29 mouse cellular contexts compared by ENCODE assay signal in the genomic region with DNA sequence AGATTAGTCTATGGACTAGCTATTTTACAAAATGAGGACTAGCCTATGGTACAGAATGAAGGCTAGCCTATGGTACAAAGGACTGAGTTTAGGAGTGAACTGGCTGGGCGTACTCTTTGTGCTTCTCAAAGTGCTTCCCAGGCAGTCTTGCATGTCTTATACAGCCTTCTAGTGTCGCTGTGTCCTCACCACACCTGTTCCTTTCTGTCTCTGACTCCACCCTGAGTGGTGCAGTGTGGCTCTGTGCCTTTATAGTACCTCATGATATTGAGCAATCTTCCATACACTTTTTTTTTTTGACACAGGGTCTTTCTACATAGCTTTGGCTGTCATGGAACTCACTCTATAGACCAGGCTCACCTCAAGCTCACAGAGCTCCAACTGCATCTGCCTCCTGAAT. TPM values are rescaled to one million over a fixed set of nuclear protein-coding genes. Genes with fewer than 3 reads are reported as not detected.
A peak's percentile ranks its signal among the peaks of the same experiment; 100 is the strongest.
DNase-seq lines count a peak whose midpoint lies in the region; ATAC-seq and TF ChIP-seq lines count a peak whose summit lies in the region.
"Had no signal": no experiment of that assay in that cellular context is flagged by ENCODE, and none has a peak within 500 bp of the region (broad histone marks: within the 10 kb centered on the region; RNA-seq: fewer than 3 reads in every experiment).

No protein-coding gene starts in this region.

- H3K9ac ChIP-seq in intestine, postnatal 0 days (ENCODE audit: low read depth, low read length): no peak overlapping the region
- H3K9ac ChIP-seq: embryonic facial prominence, embryonic 13.5 days; forebrain, embryonic 13.5 days; forebrain, postnatal 0 days; heart, embryonic 13.5 days; hindbrain, embryonic 14.5 days had no signal

- H3K4me1 ChIP-seq in E14TG2a.4 (replicated peaks; ENCODE audit: low read depth, low read length): peaks cover 57% of the 10 kb centered on the region
- no peaks in the 10 kb centered on the region for H3K4me1 ChIP-seq in intestine, postnatal 0 days (replicated peaks; ENCODE audit: control insufficient read depth, insufficient read depth, low read length)
- peaks cover 12% of the 10 kb centered on the region for H3K4me1 ChIP-seq in embryonic facial prominence, embryonic 10.5 days
- H3K4me1 ChIP-seq: embryonic facial prominence, embryonic 13.5 days had no signal

- 62% methylated on average over 2 of the region's 2 CpGs for WGBS in intestine, postnatal 0 days
- 88% methylated on average over 2 of the region's 2 CpGs for WGBS in embryonic facial prominence, embryonic 10.5 days

- no peaks in the 10 kb centered on the region for H3K36me3 ChIP-seq in E14TG2a.4 (ENCODE audit: insufficient read depth, low read length)
- H3K36me3 ChIP-seq in intestine, postnatal 0 days (ENCODE audit: control insufficient read depth, insufficient read depth): no peaks in the 10 kb centered on the region
- H3K36me3 ChIP-seq in embryonic facial prominence, embryonic 10.5 days (replicated peaks): no peaks in the 10 kb centered on the region
- H3K36me3 ChIP-seq: embryonic facial prominence, embryonic 13.5 days; heart, embryonic 10.5 days; heart, embryonic 13.5 days had no signal

- ATAC-seq in granulocyte monocyte progenitor cell, adult 5-6 weeks (replicated peaks; ENCODE audit: poor library complexity, severe bottlenecking): peak; percentile 12
- ATAC-seq in intestine, postnatal 0 days: peak; percentile 74
- 0 out of 2 replicates have a peak, but pooled peaks have one; percentile 7 for ATAC-seq in neutrophil, adult 5-6 weeks (ENCODE audit: extremely low read depth, insufficient number of reproducible peaks, low FRiP score, poor library complexity, severe bottlenecking)
- ATAC-seq: activated CD4-positive, CD25-positive, alpha-beta regulatory T cell, adult 4 months; CD4-positive, CD25-positive, alpha-beta regulatory T cell, adult 4 months; forebrain, embryonic 13.5 days; forebrain, postnatal 0 days; hindbrain, postnatal 0 days; inflammation-experienced regulatory T-cells, adult 6 months had no signal

- no peak for TF ChIP-seq CTCF in E14TG2a.4 (conservative IDR thresholded peaks at IDR 0.05; ENCODE audit: low read length)
- peak; percentile 59 for TF ChIP-seq CTCF in intestine, postnatal 0 days (IDR thresholded peaks at IDR 0.05; ENCODE audit: low read depth)

- H3K4me2 ChIP-seq in intestine, postnatal 0 days (replicated peaks; ENCODE audit: low read depth): no peak overlapping the region
- H3K4me2 ChIP-seq: embryonic facial prominence, embryonic 13.5 days; forebrain, embryonic 13.5 days; heart, embryonic 13.5 days; hindbrain, embryonic 14.5 days had no signal

- H3K27me3 ChIP-seq in E14TG2a.4 (ENCODE audit: insufficient read depth, low read length): peaks cover 9% of the 10 kb centered on the region
- no peaks in the 10 kb centered on the region for H3K27me3 ChIP-seq in intestine, postnatal 0 days (replicated peaks; ENCODE audit: control insufficient read depth, insufficient read depth, low read length)
- no peaks in the 10 kb centered on the region for H3K27me3 ChIP-seq in embryonic facial prominence, embryonic 10.5 days (replicated peaks; ENCODE audit: low read depth, poor library complexity, severe bottlenecking)
- H3K27me3 ChIP-seq: embryonic facial prominence, embryonic 13.5 days; forebrain, embryonic 13.5 days had no signal

- peak overlapping the region; percentile 51; the same call in 1 of the 2 replicates for H3K4me3 ChIP-seq in E14TG2a.4 (replicated peaks; ENCODE audit: low read length)
- no peak overlapping the region for H3K4me3 ChIP-seq in intestine, postnatal 0 days (ENCODE audit: low read depth, low read length)
- no peak overlapping the region for H3K4me3 ChIP-seq in embryonic facial prominence, embryonic 10.5 days
- H3K4me3 ChIP-seq: embryonic facial prominence, embryonic 13.5 days; erythroblast, embryonic 14.5 days; forebrain, embryonic 13.5 days; heart, adult 2 months; heart, embryonic 10.5 days; heart, embryonic 13.5 days had no signal

- no peaks in the 10 kb centered on the region for H3K9me3 ChIP-seq in E14TG2a.4 (ENCODE audit: low read length)
- H3K9me3 ChIP-seq in intestine, postnatal 0 days (ENCODE audit: control insufficient read depth): no peaks in the 10 kb centered on the region
- no peaks in the 10 kb centered on the region for H3K9me3 ChIP-seq in embryonic facial prominence, embryonic 10.5 days
- H3K9me3 ChIP-seq: embryonic facial prominence, embryonic 13.5 days; forebrain, embryonic 13.5 days; heart, embryonic 10.5 days; heart, embryonic 13.5 days had no signal

- no peak for DNase-seq in embryonic facial prominence, embryonic 10.5 days (ENCODE audit: low spot score)
- DNase-seq in frontal cortex, adult 2 months (ENCODE audit: extremely low spot score in 1 of 2, low spot score in 1 of 2): no peak
- DNase-seq: adrenal gland, adult 8-10 months; adrenal gland, postnatal 25 days; cerebellum, adult 18-20 months; cerebellum, adult 9-10 months; cerebellum, postnatal 25 days; forebrain, postnatal 0 days; gastrocnemius, postnatal 25 days; heart, adult 2 months; heart, postnatal 14 days; heart, postnatal 4 days had no signal

- no peak overlapping the region for H3K27ac ChIP-seq in intestine, postnatal 0 days (ENCODE audit: low read depth, low read length)
- H3K27ac ChIP-seq in embryonic facial prominence, embryonic 10.5 days (replicated peaks): no peak overlapping the region
- H3K27ac ChIP-seq: embryonic facial prominence, embryonic 13.5 days; forebrain, embryonic 13.5 days; heart, adult 2 months; heart, embryonic 10.5 days; heart, embryonic 13.5 days; hindbrain, embryonic 14.5 days; hindbrain, postnatal 0 days had no signal

RNA-seq across cellular contexts. Expression of a gene that starts 4.8 kb away (rescaled TPM):
- 6.4 and 10.8 TPM in 2 replicates for total RNA-seq in granulocyte monocyte progenitor cell, adult 5-6 weeks (2014; fragmentation: Nextera tagmentation)
- total RNA-seq in granulocyte monocyte progenitor cell, adult 5-6 weeks (2017): 16.6 and 18.9 TPM in 2 replicates
- 0.08 and 0.20 TPM in 2 replicates for polyA plus RNA-seq in intestine, postnatal 0 days (2015; fragmentation: Nextera tagmentation; extraction: Ambion mirVana)
- 95.2 and 98.0 TPM in 2 replicates for total RNA-seq in neutrophil, adult 5-6 weeks (2017)
- not detected in 2 replicates for polyA plus RNA-seq in embryonic facial prominence, embryonic 10.5 days (2016; fragmentation: Nextera tagmentation; extraction: Ambion mirVana)
- 0.08 and 0.18 TPM in 2 replicates for polyA plus RNA-seq in frontal cortex, adult 2 months (2012; rRNA removed)
- total RNA-seq: adrenal gland, postnatal 25 days; gastrocnemius, adult 8-10 months; gastrocnemius, postnatal 25 days; hindbrain, postnatal 0 days had no signal
- polyA plus RNA-seq: C2C12; embryonic facial prominence, embryonic 13.5 days; forebrain, embryonic 13.5 days; heart, embryonic 13.5 days; hindbrain, embryonic 11.5 days; hindbrain, embryonic 14.5 days had no signal

RNA-seq across cellular contexts. Expression of a gene that starts 13.4 kb away (rescaled TPM):
- not detected in 2 replicates for total RNA-seq in granulocyte monocyte progenitor cell, adult 5-6 weeks (2014; fragmentation: Nextera tagmentation)
- total RNA-seq in granulocyte monocyte progenitor cell, adult 5-6 weeks (2017): 0.10 TPM in 1 of 2 replicates, not detected in the other
- 10.3 and 14.7 TPM in 2 replicates for polyA plus RNA-seq in intestine, postnatal 0 days (2015; fragmentation: Nextera tagmentation; extraction: Ambion mirVana)
- total RNA-seq in neutrophil, adult 5-6 weeks (2017): 1.7 and 2.2 TPM in 2 replicates
- polyA plus RNA-seq in embryonic facial prominence, embryonic 10.5 days (2016; fragmentation: Nextera tagmentation; extraction: Ambion mirVana): 2.2 and 2.4 TPM in 2 replicates
- polyA plus RNA-seq in frontal cortex, adult 2 months (2012; rRNA removed): 4.5 and 5.2 TPM in 2 replicates

RNA-seq across cellular contexts. Expression of a gene that starts 25.9 kb away (rescaled TPM):
- total RNA-seq in granulocyte monocyte progenitor cell, adult 5-6 weeks (2014; fragmentation: Nextera tagmentation): 0.38 and 0.56 TPM in 2 replicates
- total RNA-seq in granulocyte monocyte progenitor cell, adult 5-6 weeks (2017): 0.86 and 1.2 TPM in 2 replicates
- 0.92 and 1.2 TPM in 2 replicates for polyA plus RNA-seq in intestine, postnatal 0 days (2015; fragmentation: Nextera tagmentation; extraction: Ambion mirVana)
- total RNA-seq in neutrophil, adult 5-6 weeks (2017): 0.12 TPM in 1 of 2 replicates, not detected in the other
- polyA plus RNA-seq in embryonic facial prominence, embryonic 10.5 days (2016; fragmentation: Nextera tagmentation; extraction: Ambion mirVana): 0.09 and 0.36 TPM in 2 replicates
- polyA plus RNA-seq in frontal cortex, adult 2 months (2012; rRNA removed): 0.36 TPM in 2 replicates
- polyA plus RNA-seq: erythroblast, embryonic 14.5 days; hindbrain, embryonic 11.5 days; hindbrain, embryonic 14.5 days had no signal

RNA-seq across cellular contexts. Expression of a gene that starts 44.8 kb away (rescaled TPM):
- total RNA-seq in granulocyte monocyte progenitor cell, adult 5-6 weeks (2014; fragmentation: Nextera tagmentation): 2.9 and 5.2 TPM in 2 replicates
- total RNA-seq in granulocyte monocyte progenitor cell, adult 5-6 weeks (2017): 5.4 and 9.7 TPM in 2 replicates
- 37.2 and 40.8 TPM in 2 replicates for polyA plus RNA-seq in intestine, postnatal 0 days (2015; fragmentation: Nextera tagmentation; extraction: Ambion mirVana)
- 23.5 and 24.8 TPM in 2 replicates for total RNA-seq in neutrophil, adult 5-6 weeks (2017)
- polyA plus RNA-seq in embryonic facial prominence, embryonic 10.5 days (2016; fragmentation: Nextera tagmentation; extraction: Ambion mirVana): 27.4 and 31.0 TPM in 2 replicates
- polyA plus RNA-seq in frontal cortex, adult 2 months (2012; rRNA removed): 56.4 and 59.0 TPM in 2 replicates

Comparison
In these comparisons a context has a peak if more than half of its experiments do, and no peak if none do; other contexts are left out.
1. ATAC-seq: peak in every context shown above with its lines; median percentile 74 in intestine, postnatal 0 days; 12 in granulocyte monocyte progenitor cell, adult 5-6 weeks; 7 in neutrophil, adult 5-6 weeks.